Mouse (Mus musculus) kidney, postnatal 0 days (tissue): ENCODE measurements around the gene Clpp. TPM values are rescaled to one million over a fixed set of nuclear protein-coding genes. Genes with fewer than 3 reads are reported as not detected.
A peak's percentile ranks its signal among the peaks of the same experiment; 100 is the strongest.

Experiments used
- ATAC-seq: fragments of 200-750 bp; cut with Nextera tagmentation; replicated peaks from 2 replicates; pipeline ENCODE4 v1.8.0; 2017; ENCODE audit warnings: low read depth, moderate number of reproducible peaks, moderate TSS enrichment, moderate library complexity; ENCODE audit not compliant: low FRiP score
- DNase-seq: peaks from one replicate; pipeline ENCODE4 v3.0.0-alpha.2; 2016; ENCODE audit warnings: low spot score
- H3K27ac ChIP-seq: fragments of 300-500 bp; sonication (generic); 2 replicates; pipeline ENCODE4 v1.5.1; 2014; ENCODE audit warnings: mild to moderate bottlenecking
- H3K27me3 ChIP-seq: fragments of 300-500 bp; sonication (generic); 2 replicates; pipeline ENCODE4 v1.6.1; 2014; ENCODE audit warnings: low read length, mixed read lengths; ENCODE audit not compliant: insufficient read depth
- H3K36me3 ChIP-seq: fragments of 300-500 bp; sonication (generic); 2 replicates; pipeline ENCODE4 v1.6.1; 2014; ENCODE audit warnings: low read length, mixed read lengths; ENCODE audit not compliant: insufficient read depth
- H3K4me1 ChIP-seq: fragments of 300-500 bp; sonication (generic); replicated peaks from 2 replicates; pipeline ENCODE4 v1.6.1; 2014; ENCODE audit warnings: antibody characterized with exemption, low read length, mixed read lengths; ENCODE audit not compliant: insufficient read depth
- H3K4me2 ChIP-seq: fragments of 300-500 bp; sonication (generic); 2 replicates; pipeline ENCODE4 v1.6.1; 2014; ENCODE audit warnings: mild to moderate bottlenecking, low read length, moderate library complexity, mixed read lengths
- H3K4me3 ChIP-seq: fragments of 300-500 bp; sonication (generic); replicated peaks from 2 replicates; pipeline ENCODE4 v1.5.1; 2014; ENCODE audit warnings: low read depth, low read length
- H3K9ac ChIP-seq: fragments of 300-500 bp; sonication (generic); 2 replicates; pipeline ENCODE4 v1.6.1; 2014; ENCODE audit warnings: low read depth, low read length
- H3K9me3 ChIP-seq: fragments of 300-500 bp; sonication (generic); replicated peaks from 2 replicates; pipeline ENCODE4 v1.6.1; 2016; ENCODE audit warnings: low read length, inconsistent platforms, mixed read lengths
- CTCF ChIP-seq: IDR thresholded peaks from 2 replicates; pipeline ENCODE4 v1.5.1; 2016; ENCODE audit warnings: antibody characterized with exemption, low read depth, mild to moderate bottlenecking, moderate library complexity
- WGBS: fragments of 180-500 bp; shearing (Covaris S2); extraction: QIAGEN DNeasy Blood & Tissue Kit; methylation state at CpG from one replicate; pipeline ENCODE4 v1.1.7; 2014; 5-methylcytosine and 5-hydroxymethylcytosine counted together
- polyA plus RNA-seq: library from polyadenylated mRNA; unstranded; fragments of >200 nt; fragmentation: Nextera tagmentation; extraction: Ambion mirVana; gene quantifications from 2 replicates; pipeline ENCODE4 v1.2.1, GENCODE M21; 2015

Gene Clpp
- polyA plus RNA-seq, 1 experiment from 2014 or later, result 145 TPM

GRCm38 (mm10) chr17:57038978-57039377 is 48.9 kb downstream of the Clpp start:
- H3K27me3 ChIP-seq, result no peaks in the 10 kb centered on the region
- H3K9ac ChIP-seq, result no peak overlapping the region
- DNase-seq, result no peak
- no peak overlapping the region for H3K27ac ChIP-seq
- no peaks in the 10 kb centered on the region for H3K9me3 ChIP-seq
- 51% methylated on average over 8 of the region's 8 CpGs for WGBS
- no peaks in the 10 kb centered on the region for H3K4me1 ChIP-seq
- no peak overlapping the region for H3K4me3 ChIP-seq
- ATAC-seq, result no peak
- H3K4me2 ChIP-seq, result no peak overlapping the region
- no peaks in the 10 kb centered on the region for H3K36me3 ChIP-seq
- TF ChIP-seq CTCF, result peak; percentile 43; the same call in 1 of the 2 replicates

GRCm38 (mm10) chr17:57041554-57041953 is 51.4 kb downstream of the Clpp start, which contains the start of gene Slc25a41:
Gene Slc25a41, minus strand, starts transcription at chr17:57041654.
- Histone ChIP-seq H3K9me3 (no peaks in the 10 kb centered on the region), H3K4me1 (no peaks in the 10 kb centered on the region), H3K9ac (no peak within 1 kb of the TSS), H3K27ac (no peak within 1 kb of the TSS), H3K27me3 (no peaks in the 10 kb centered on the region), H3K4me3 (no peak within 1 kb of the TSS), H3K36me3 (no peaks in the 10 kb centered on the region), H3K4me2 (no peak within 1 kb of the TSS)
- no peak for TF ChIP-seq CTCF
- ATAC-seq (no peak), DNase-seq (no peak)
- 82% methylated on average over 8 of the region's 8 CpGs for WGBS

Other genes with a start within 250 kb of the Clpp start
- 8.7 and 11.8 TPM in 2 replicates for gene Nrtn, start 232.8 kb upstream of the Clpp start, polyA plus RNA-seq
- 37.3 and 38.8 TPM in 2 replicates for gene Dus3l, start 225.5 kb upstream of the Clpp start, polyA plus RNA-seq
- gene Prr22, start 220.1 kb upstream of the Clpp start, polyA plus RNA-seq, result 0.59 and 0.71 TPM in 2 replicates
- 1.6 and 2.1 TPM in 2 replicates for gene Rfx2, start 159.3 kb upstream of the Clpp start, polyA plus RNA-seq
- not detected in 2 replicates for gene Acsbg2, start 115.9 kb upstream of the Clpp start, polyA plus RNA-seq
- 0.11 and 0.13 TPM in 2 replicates for gene 1700061G19Rik, start 114.8 kb upstream of the Clpp start, polyA plus RNA-seq
- gene Mllt1, start 54.9 kb upstream of the Clpp start, polyA plus RNA-seq, result 27.4 and 29.1 TPM in 2 replicates
- gene Acer1, start 8.2 kb upstream of the Clpp start, polyA plus RNA-seq, result not detected in 2 replicates
- 61.2 and 65.7 TPM in 2 replicates for gene Alkbh7, start 7.0 kb downstream of the Clpp start, polyA plus RNA-seq
- 0.55 TPM in 1 of 2 replicates, not detected in the other for gene Pspn, start 9.7 kb downstream of the Clpp start, polyA plus RNA-seq
- 46.7 and 50.3 TPM in 2 replicates for gene Gtf2f1, start 21.0 kb downstream of the Clpp start, polyA plus RNA-seq
- 0.38 TPM in 1 of 2 replicates, not detected in the other for gene Gm17949, start 21.2 kb downstream of the Clpp start, polyA plus RNA-seq
- 35.6 and 36.2 TPM in 2 replicates for gene Khsrp, start 41.2 kb downstream of the Clpp start, polyA plus RNA-seq
- not detected in 2 replicates for gene Slc25a41, start 51.3 kb downstream of the Clpp start, polyA plus RNA-seq
- gene Crb3, start 68.8 kb downstream of the Clpp start, polyA plus RNA-seq, result 82.4 and 90.9 TPM in 2 replicates
- gene Slc25a23, start 69.6 kb downstream of the Clpp start, polyA plus RNA-seq, result 10.2 and 10.7 TPM in 2 replicates
- 4.2 and 5.1 TPM in 2 replicates for gene Dennd1c, start 88.2 kb downstream of the Clpp start, polyA plus RNA-seq
- 15.4 and 16.4 TPM in 2 replicates for gene Tubb4a, start 97.5 kb downstream of the Clpp start, polyA plus RNA-seq
- 6.1 and 6.8 TPM in 2 replicates for gene Tnfsf9, start 115.0 kb downstream of the Clpp start, polyA plus RNA-seq
- 0.28 TPM in 1 of 2 replicates, not detected in the other for gene Cd70, start 159.5 kb downstream of the Clpp start, polyA plus RNA-seq
- gene Tnfsf14, start 203.9 kb downstream of the Clpp start, polyA plus RNA-seq, result 0.08 and 0.09 TPM in 2 replicates
- gene C3, start 237.8 kb downstream of the Clpp start, polyA plus RNA-seq, result 2.0 and 2.9 TPM in 2 replicates